Mouse (Mus musculus) stomach, postnatal 0 days (tissue): Measurements from ENCODE around the gene Rai2. TPM values are rescaled to one million over a fixed set of nuclear protein-coding genes. Genes with fewer than 3 reads are reported as not detected.
"Not testable (repeated sequence)": the region's sequence is repeated elsewhere in the genome, so short reads cannot be mapped to it uniquely, and the experiment has no call there.

Source experiments
- ATAC-seq: fragments of 200-750 bp; cut with Nextera tagmentation; 2 replicates; pipeline ENCODE4 v1.8.0; 2017; ENCODE audit not compliant: low FRiP score, low TSS enrichment
- DNase-seq: peaks from one replicate; pipeline ENCODE4 v3.0.0-alpha.2; 2016; ENCODE audit warnings: low spot score
- H3K27ac ChIP-seq: fragments of 300-500 bp; sonication (generic); replicated peaks from 2 replicates; pipeline ENCODE4 v1.5.1; 2014; ENCODE audit warnings: mild to moderate bottlenecking, control low read depth
- H3K27me3 ChIP-seq: fragments of 300-500 bp; sonication (generic); 2 replicates; pipeline ENCODE4 v1.6.1; 2014; ENCODE audit warnings: low read length; ENCODE audit not compliant: control insufficient read depth, insufficient read depth
- H3K36me3 ChIP-seq: fragments of 300-500 bp; sonication (generic); 2 replicates; pipeline ENCODE4 v1.6.1; 2014; ENCODE audit warnings: low read length, mixed read lengths; ENCODE audit not compliant: control insufficient read depth, insufficient read depth
- H3K4me1 ChIP-seq: fragments of 300-500 bp; sonication (generic); replicated peaks from 2 replicates; pipeline ENCODE4 v1.6.1; 2014; ENCODE audit warnings: antibody characterized with exemption; ENCODE audit not compliant: control insufficient read depth, insufficient read depth
- H3K4me2 ChIP-seq: fragments of 300-500 bp; sonication (generic); replicated peaks from 2 replicates; pipeline ENCODE4 v1.6.1; 2014; ENCODE audit warnings: low read depth, mild to moderate bottlenecking, control low read depth, moderate library complexity
- H3K4me3 ChIP-seq: fragments of 300-500 bp; sonication (generic); 2 replicates; pipeline ENCODE4 v1.5.1; 2014; ENCODE audit warnings: low read depth, low read length, control low read depth
- H3K9ac ChIP-seq: fragments of 300-500 bp; sonication (generic); 2 replicates; pipeline ENCODE4 v1.6.1; 2014; ENCODE audit warnings: mild to moderate bottlenecking, low read length, control low read depth, mixed read lengths
- H3K9me3 ChIP-seq: fragments of 300-500 bp; sonication (generic); 2 replicates; pipeline ENCODE4 v1.6.1; 2016; ENCODE audit warnings: low read length; ENCODE audit not compliant: control insufficient read depth
- CTCF ChIP-seq: IDR thresholded peaks from 2 replicates; pipeline ENCODE4 v1.5.1; 2016; ENCODE audit warnings: antibody characterized with exemption, low read depth, mild to moderate bottlenecking, moderate library complexity
- EP300 ChIP-seq: optimal IDR thresholded peaks from 2 replicates; pipeline ENCODE3; 2016; ENCODE audit warnings: antibody characterized with exemption
- WGBS: fragments of 180-500 bp; shearing (Covaris S2); extraction: QIAGEN DNeasy Blood & Tissue Kit; methylation state at CpG from one replicate; pipeline ENCODE4 v1.1.7; 2014; 5-methylcytosine and 5-hydroxymethylcytosine counted together
- polyA plus RNA-seq: library from polyadenylated mRNA; unstranded; fragments of >200 nt; fragmentation: Nextera tagmentation; extraction: Ambion mirVana; gene quantifications from 2 replicates; pipeline ENCODE4 v1.2.1, GENCODE M21; 2015

Gene Rai2
- polyA plus RNA-seq, 1 experiment from 2014 or later: 4.6 TPM

DNA sequence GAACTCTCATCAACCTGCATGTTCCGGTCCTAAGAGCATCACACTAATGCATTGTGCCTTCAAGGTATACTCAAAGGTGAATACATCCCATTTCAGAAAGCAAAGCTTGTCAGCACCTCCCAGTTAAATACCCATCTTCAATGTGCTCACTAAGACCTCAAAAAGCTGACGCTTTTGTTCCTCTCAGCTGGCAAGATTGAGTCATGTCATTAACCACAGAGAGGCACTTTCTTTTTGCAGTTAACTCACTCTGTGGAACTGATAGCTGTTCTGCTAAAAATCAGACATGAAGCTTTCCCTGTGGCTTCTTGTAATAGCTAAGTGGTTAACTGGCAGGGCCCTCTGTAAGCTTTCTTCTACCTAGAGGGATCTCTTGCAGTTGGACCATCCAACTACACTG lies 36.6 kb downstream of the Rai2 start:
- H3K4me3 ChIP-seq: no peak overlapping the region
- H3K9ac ChIP-seq: no peak overlapping the region
- no peaks in the 10 kb centered on the region for H3K27me3 ChIP-seq
- 76% methylated on average over 2 of the region's 2 CpGs for WGBS
- ATAC-seq: no peak
- no peak overlapping the region for H3K27ac ChIP-seq
- H3K4me1 ChIP-seq: no peaks in the 10 kb centered on the region
- DNase-seq: no peak
- H3K36me3 ChIP-seq: no peaks in the 10 kb centered on the region
- no peak overlapping the region for H3K4me2 ChIP-seq
- no peak for TF ChIP-seq EP300
- TF ChIP-seq CTCF: no peak
- no peaks in the 10 kb centered on the region for H3K9me3 ChIP-seq

DNA sequence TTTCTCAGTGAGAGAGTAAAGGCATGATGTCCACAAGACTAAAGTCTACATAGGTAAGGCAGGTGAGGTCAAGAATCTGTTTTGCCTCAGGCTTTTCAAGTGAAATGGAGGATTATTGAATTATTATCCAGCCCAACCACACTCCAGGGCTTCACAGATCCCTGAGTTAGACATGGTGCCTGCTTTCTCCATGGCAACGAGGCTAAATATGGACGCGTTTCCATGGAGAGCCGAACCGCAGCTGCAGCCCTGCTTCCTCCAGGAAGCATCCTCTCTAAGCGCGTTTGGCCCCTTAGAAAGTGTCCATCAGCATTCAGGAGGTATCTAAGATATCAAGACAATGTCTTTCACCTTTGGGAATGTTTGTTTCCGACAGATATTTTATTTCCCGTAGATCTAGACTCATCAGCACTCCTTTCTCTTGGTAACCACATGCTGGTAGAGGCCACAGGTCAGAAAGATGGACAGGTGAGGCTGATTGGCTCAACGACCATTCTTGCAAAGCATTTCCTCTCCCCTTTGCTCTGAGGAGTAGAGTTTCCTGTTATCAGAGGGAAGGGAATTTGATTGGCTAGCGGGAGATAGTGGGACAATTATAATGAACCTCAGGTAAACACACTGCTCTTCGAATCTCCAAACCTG lies 59.6 kb downstream of the Rai2 start:
- no peaks in the 10 kb centered on the region for H3K4me1 ChIP-seq
- 68% methylated on average over 12 of the region's 12 CpGs for WGBS
- H3K27me3 ChIP-seq: no peaks in the 10 kb centered on the region
- H3K9me3 ChIP-seq: no peaks in the 10 kb centered on the region
- H3K9ac ChIP-seq: no peak overlapping the region
- TF ChIP-seq CTCF: no peak
- no peak for TF ChIP-seq EP300
- H3K36me3 ChIP-seq: no peaks in the 10 kb centered on the region
- no peak overlapping the region for H3K27ac ChIP-seq
- H3K4me3 ChIP-seq: no peak overlapping the region
- no peak overlapping the region for H3K4me2 ChIP-seq
- ATAC-seq (no peak), DNase-seq (no peak)

DNA sequence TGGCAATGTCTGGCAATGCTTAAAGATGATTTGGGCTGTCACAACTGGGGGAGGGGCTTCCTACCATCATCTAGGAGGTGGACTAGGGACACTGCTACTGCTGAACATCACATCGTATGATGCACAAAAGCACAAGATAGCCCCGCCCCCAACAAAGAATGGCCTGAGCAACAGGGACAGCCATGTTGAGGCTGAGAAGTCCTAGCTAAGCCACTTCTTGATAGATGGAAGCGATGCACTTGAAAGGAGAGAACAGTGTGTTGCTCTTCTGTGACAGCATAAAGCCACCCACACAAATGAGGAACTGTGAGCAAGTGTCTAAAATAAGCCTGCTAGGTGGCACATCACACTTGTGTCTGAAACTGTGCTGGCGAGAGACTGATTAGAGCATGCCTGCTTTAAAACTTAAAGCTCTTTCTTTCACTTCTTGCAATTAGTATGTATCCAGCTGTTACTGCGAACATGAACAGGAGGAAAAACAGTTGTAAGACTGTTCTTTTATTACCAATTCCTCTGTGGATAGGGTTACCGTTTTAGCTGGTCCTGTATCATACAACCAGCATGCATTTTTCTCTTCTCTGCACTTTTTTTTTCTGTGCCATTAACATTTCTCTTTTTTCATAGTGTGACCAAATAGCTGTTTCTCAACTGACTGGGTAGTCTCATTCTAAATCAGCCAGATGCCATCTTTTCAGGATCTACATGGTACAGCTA lies 63.6 kb downstream of the Rai2 start:
- ATAC-seq (no peak), DNase-seq (no peak)
- WGBS: 80% methylated on average over 6 of the region's 6 CpGs
- Histone ChIP-seq H3K27ac (no peak overlapping the region), H3K4me3 (no peak overlapping the region), H3K27me3 (no peaks in the 10 kb centered on the region), H3K4me1 (no peaks in the 10 kb centered on the region), H3K9ac (no peak overlapping the region), H3K4me2 (no peak overlapping the region), H3K9me3 (no peaks in the 10 kb centered on the region), H3K36me3 (no peaks in the 10 kb centered on the region)
- TF ChIP-seq EP300 (no peak), CTCF (no peak)

DNA sequence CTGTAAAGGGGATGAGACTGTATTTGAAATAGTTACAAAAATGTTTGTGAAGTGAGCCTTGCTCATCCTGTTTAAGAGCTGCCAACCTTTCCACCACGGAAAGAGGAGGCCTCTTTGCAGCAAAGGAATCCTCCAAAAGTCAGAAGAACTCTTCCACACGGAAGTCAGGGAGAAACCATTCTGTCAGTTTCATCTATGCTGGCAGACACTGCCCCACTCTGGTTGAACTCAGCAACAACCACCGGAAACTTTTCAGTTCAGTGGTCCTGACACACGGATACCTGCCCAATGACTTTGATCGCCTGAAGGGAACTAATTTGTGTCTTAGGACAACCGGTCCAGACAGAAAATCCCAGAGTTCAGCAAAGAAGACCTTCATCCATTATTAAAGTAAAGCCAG lies 73.3 kb downstream of the Rai2 start:
- no peaks in the 10 kb centered on the region for H3K9me3 ChIP-seq
- no peaks in the 10 kb centered on the region for H3K27me3 ChIP-seq
- DNase-seq: no peak
- no peak for ATAC-seq
- TF ChIP-seq CTCF (peak; percentile 74), EP300 (no peak)
- no peak overlapping the region for H3K9ac ChIP-seq
- H3K27ac ChIP-seq: no peak overlapping the region
- H3K4me1 ChIP-seq: no peaks in the 10 kb centered on the region
- 16% methylated on average over 6 of the region's 6 CpGs for WGBS
- no peak overlapping the region for H3K4me2 ChIP-seq
- H3K36me3 ChIP-seq: no peaks in the 10 kb centered on the region
- no peak overlapping the region for H3K4me3 ChIP-seq

DNA sequence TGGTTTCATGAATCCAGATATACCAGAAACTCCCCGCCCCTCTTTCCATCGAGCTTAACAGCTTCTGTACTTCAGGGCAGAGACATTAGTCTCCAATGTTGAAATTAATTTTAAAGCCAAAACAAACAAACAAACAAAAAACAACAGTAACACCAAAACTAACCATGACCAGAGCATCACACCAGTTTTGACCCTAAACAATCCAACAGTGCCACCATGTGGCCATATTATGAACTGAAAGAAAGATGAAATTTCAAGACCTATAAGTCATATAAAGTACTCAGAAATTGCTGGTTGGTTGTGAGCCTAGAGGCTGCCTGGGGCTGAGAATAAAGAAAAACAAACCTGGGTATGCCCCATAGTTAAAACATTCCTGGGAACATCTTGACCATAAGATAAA lies 109.3 kb downstream of the Rai2 start:
- WGBS: 15% methylated on average over 2 of the region's 2 CpGs
- not testable (repeated sequence) for DNase-seq, H3K4me1 ChIP-seq, ATAC-seq, H3K27ac ChIP-seq, H3K27me3 ChIP-seq, H3K9ac ChIP-seq, H3K36me3 ChIP-seq, H3K4me2 ChIP-seq, H3K4me3 ChIP-seq, H3K9me3 ChIP-seq
- peak; percentile 77 for TF ChIP-seq CTCF
